Mouse (Mus musculus): ENCODE data around the gene Rfc2. TPM values are rescaled to one million over a fixed set of nuclear protein-coding genes. Genes with fewer than 3 reads are reported as not detected.

The Rfc2 gene
- total and polyA plus RNA-seq, 2 experiments from 2014 or later, result 68.9 to 150 TPM

DNA sequence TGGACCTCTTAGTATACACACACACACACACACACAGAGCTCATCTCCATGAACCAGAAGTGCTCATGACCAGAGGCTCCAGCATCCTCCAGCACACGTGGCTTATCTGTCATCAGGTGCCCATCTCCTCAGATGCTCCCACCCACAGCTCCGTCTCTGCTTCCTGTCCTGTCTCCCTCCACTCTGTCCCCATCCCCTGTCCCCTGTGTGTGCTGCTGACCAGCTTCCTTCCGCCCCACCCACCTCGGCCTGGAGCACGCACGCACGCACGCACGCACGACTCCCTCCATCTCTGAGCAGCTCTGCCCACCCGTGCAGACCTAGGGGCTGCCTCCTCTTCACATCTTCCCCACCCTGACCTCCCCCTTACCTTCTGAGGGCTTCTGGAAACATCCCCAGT, 23.2 kb downstream of the Rfc2 start:
- DNase-seq, result no peak
- Histone ChIP-seq H3K4me2 (ENCODE audit: low read depth) (no peak overlapping the region), H3K4me3 (ENCODE audit: low read depth, low read length) (no peak overlapping the region), H3K27me3 (ENCODE audit: insufficient read depth, low read length) (no peaks in the 10 kb centered on the region), H3K4me1 (ENCODE audit: insufficient read depth) (no peaks in the 10 kb centered on the region), H3K36me3 (ENCODE audit: insufficient read depth) (peaks cover 10% of the 10 kb centered on the region), H3K9ac (no peak overlapping the region), H3K27ac (ENCODE audit: low read depth, low read length) (no peak overlapping the region), H3K9me3 (ENCODE audit: low read length) (no peaks in the 10 kb centered on the region)
- 90% methylated on average over 11 of the region's 11 CpGs for WGBS
- no peak for ATAC-seq
- TF ChIP-seq CTCF (IDR thresholded peaks at IDR 0.05; ENCODE audit: low read depth), result no peak

- H3K27me3 ChIP-seq (ENCODE audit: insufficient read depth, low read length), result no peaks in the 10 kb centered on the region
- TF ChIP-seq CTCF (IDR thresholded peaks at IDR 0.05; ENCODE audit: low read depth), result no peak
- DNase-seq (no peak), ATAC-seq (no peak)
- no peaks in the 10 kb centered on the region for H3K4me1 ChIP-seq (ENCODE audit: insufficient read depth)
- H3K4me2 ChIP-seq (ENCODE audit: low read depth), result no peak overlapping the region
- H3K4me3 ChIP-seq (ENCODE audit: low read depth, low read length), result no peak overlapping the region
- H3K9me3 ChIP-seq (ENCODE audit: low read length), result no peaks in the 10 kb centered on the region
- H3K9ac ChIP-seq, result no peak overlapping the region
- no peaks in the 10 kb centered on the region for H3K36me3 ChIP-seq (ENCODE audit: insufficient read depth)
- no peak overlapping the region for H3K27ac ChIP-seq (ENCODE audit: low read depth, low read length)
Measured at GRCm38 (mm10) chr5:134606314-134606713, 25.1 kb downstream of the Rfc2 start.

DNA sequence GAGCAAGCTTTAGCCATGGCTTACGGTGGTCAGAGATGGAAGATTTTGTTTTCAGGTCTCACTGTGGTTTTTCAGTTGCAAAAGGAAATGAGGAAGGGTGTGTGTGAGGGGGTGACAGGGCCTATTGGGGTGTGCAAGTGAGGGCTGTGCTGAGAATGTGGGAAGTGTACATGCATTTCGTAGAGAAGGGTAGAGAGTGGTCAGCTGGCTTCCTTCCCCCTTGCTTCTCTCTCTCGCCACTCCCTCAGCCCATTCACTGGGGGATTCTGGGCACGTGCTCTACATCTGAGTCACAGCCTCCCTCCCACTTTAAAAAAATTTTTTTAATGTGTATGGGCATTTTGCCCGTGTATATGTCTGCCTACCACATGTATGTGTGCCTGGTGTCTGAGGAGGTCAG, 26.0 kb downstream of the Rfc2 start:
- Histone ChIP-seq H3K9ac (no peak overlapping the region), H3K4me1 (ENCODE audit: insufficient read depth) (no peaks in the 10 kb centered on the region), H3K4me2 (ENCODE audit: low read depth) (no peak overlapping the region), H3K4me3 (ENCODE audit: low read depth, low read length) (no peak overlapping the region), H3K27me3 (ENCODE audit: insufficient read depth, low read length) (no peaks in the 10 kb centered on the region), H3K36me3 (ENCODE audit: insufficient read depth) (no peaks in the 10 kb centered on the region), H3K27ac (ENCODE audit: low read depth, low read length) (no peak overlapping the region), H3K9me3 (ENCODE audit: low read length) (no peaks in the 10 kb centered on the region)
- WGBS, result 77% methylated on average over 5 of the region's 5 CpGs
- no peak for ATAC-seq
- no peak for TF ChIP-seq CTCF (IDR thresholded peaks at IDR 0.05; ENCODE audit: low read depth)
- DNase-seq, result no peak

DNA sequence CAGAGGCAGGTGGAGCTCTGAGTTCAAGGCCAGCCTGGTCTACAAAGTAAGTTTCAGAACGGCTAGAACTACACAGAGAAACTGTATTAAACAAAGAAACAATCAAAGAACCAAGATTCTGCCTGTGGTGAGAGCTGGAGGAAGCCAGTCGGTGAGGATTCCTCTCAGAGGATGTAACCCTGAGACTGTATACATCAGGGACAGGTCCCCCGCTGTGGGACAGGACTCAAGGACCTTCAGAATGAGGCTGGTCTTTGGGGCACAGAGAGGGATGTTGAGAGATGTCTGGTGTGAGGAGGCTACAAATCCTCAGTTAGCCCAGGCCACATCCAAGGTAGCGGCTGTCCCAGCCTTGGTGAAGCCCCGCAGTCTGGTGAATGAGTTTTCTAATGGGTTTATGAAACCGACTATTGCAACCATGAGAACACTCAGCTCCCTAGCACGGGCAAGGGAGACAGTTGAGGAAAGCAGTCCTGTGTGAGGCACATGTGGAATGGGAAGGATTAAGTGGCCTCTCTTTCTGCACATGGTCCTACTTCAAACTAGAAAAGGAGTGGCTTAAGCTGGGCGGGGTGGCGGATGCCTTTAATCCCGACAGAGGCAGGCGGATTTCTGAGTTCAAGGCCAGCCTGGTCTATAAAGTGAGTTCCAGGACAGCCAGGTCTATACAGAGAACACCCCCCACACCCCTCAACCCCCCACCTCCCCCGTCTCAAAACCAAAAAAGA, 28.9 kb downstream of the Rfc2 start:
- Histone ChIP-seq H3K4me2 (ENCODE audit: low read depth) (no peak overlapping the region), H3K4me1 (ENCODE audit: insufficient read depth) (no peaks in the 10 kb centered on the region), H3K27ac (ENCODE audit: low read depth, low read length) (no peak overlapping the region), H3K9ac (no peak overlapping the region), H3K36me3 (ENCODE audit: insufficient read depth) (0 out of 2 replicates have a peak, but pooled peaks cover 3% of the 10 kb centered on the region), H3K4me3 (ENCODE audit: low read depth, low read length) (no peak overlapping the region), H3K27me3 (ENCODE audit: insufficient read depth, low read length) (no peaks in the 10 kb centered on the region), H3K9me3 (ENCODE audit: low read length) (no peaks in the 10 kb centered on the region)
- 88% methylated on average over 12 of the region's 12 CpGs for WGBS
- TF ChIP-seq CTCF (IDR thresholded peaks at IDR 0.05; ENCODE audit: low read depth), result no peak
- DNase-seq, result no peak
- no peak for ATAC-seq

GRCm38 (mm10) chr5:134611810-134612521, 30.8 kb downstream of the Rfc2 start:
- Histone ChIP-seq H3K4me2 (ENCODE audit: low read depth) (no peak overlapping the region), H3K36me3 (ENCODE audit: insufficient read depth) (0 out of 2 replicates have a peak, but pooled peaks cover 3% of the 10 kb centered on the region), H3K9me3 (ENCODE audit: low read length) (no peaks in the 10 kb centered on the region), H3K27me3 (ENCODE audit: insufficient read depth, low read length) (no peaks in the 10 kb centered on the region), H3K9ac (no peak overlapping the region), H3K4me1 (ENCODE audit: insufficient read depth) (no peaks in the 10 kb centered on the region), H3K4me3 (ENCODE audit: low read depth, low read length) (no peak overlapping the region), H3K27ac (ENCODE audit: low read depth, low read length) (no peak overlapping the region)
- WGBS, result 74% methylated on average over 8 of the region's 8 CpGs
- TF ChIP-seq CTCF (IDR thresholded peaks at IDR 0.05; ENCODE audit: low read depth), result no peak
- DNase-seq (no peak), ATAC-seq (no peak)

GRCm38 (mm10) chr5:134613727-134614126, 32.6 kb downstream of the Rfc2 start:
- Histone ChIP-seq H3K4me1 (ENCODE audit: insufficient read depth) (no peaks in the 10 kb centered on the region), H3K36me3 (ENCODE audit: insufficient read depth) (peaks cover 15% of the 10 kb centered on the region), H3K4me3 (ENCODE audit: low read depth, low read length) (no peak overlapping the region), H3K27me3 (ENCODE audit: insufficient read depth, low read length) (no peaks in the 10 kb centered on the region), H3K9me3 (ENCODE audit: low read length) (no peaks in the 10 kb centered on the region), H3K4me2 (ENCODE audit: low read depth) (no peak overlapping the region), H3K27ac (ENCODE audit: low read depth, low read length) (no peak overlapping the region), H3K9ac (no peak overlapping the region)
- 87% methylated on average over 9 of the region's 9 CpGs for WGBS
- ATAC-seq (no peak), DNase-seq (no peak)
- no peak for TF ChIP-seq CTCF (IDR thresholded peaks at IDR 0.05; ENCODE audit: low read depth)

GRCm38 (mm10) chr5:134614296-134614695, 33.1 kb downstream of the Rfc2 start:
- DNase-seq, result no peak
- Histone ChIP-seq H3K4me2 (ENCODE audit: low read depth) (no peak overlapping the region), H3K9ac (no peak overlapping the region), H3K9me3 (ENCODE audit: low read length) (no peaks in the 10 kb centered on the region), H3K27me3 (ENCODE audit: insufficient read depth, low read length) (no peaks in the 10 kb centered on the region), H3K4me1 (ENCODE audit: insufficient read depth) (no peaks in the 10 kb centered on the region), H3K36me3 (ENCODE audit: insufficient read depth) (peaks cover 21% of the 10 kb centered on the region), H3K4me3 (ENCODE audit: low read depth, low read length) (no peak overlapping the region), H3K27ac (ENCODE audit: low read depth, low read length) (no peak overlapping the region)
- ATAC-seq, result no peak
- 87% methylated on average over 8 of the region's 8 CpGs for WGBS
- no peak for TF ChIP-seq CTCF (IDR thresholded peaks at IDR 0.05; ENCODE audit: low read depth)
